Mouse (Mus musculus): ENCODE results near the gene Gimap8. TPM values are rescaled to one million over a fixed set of nuclear protein-coding genes. Genes with fewer than 3 reads are reported as not detected.
A peak's percentile ranks its signal among the peaks of the same experiment; 100 is the strongest.
"Not testable (repeated sequence)": the region's sequence is repeated elsewhere in the genome, so short reads cannot be mapped to it uniquely, and the experiment has no call there.

Gimap8 gene
- polyA plus RNA-seq, 2 experiments: 0.17 to 1.3 TPM

GRCm38 (mm10) chr6:48609512-48609911, 37.5 kb upstream of the Gimap8 start:
- DNase-seq (ENCODE audit: low read depth in 3 of 3, low spot score in 3 of 3): no peak
- Histone ChIP-seq H3K4me3 (ENCODE audit: insufficient read depth in 1 of 2, low read depth in 2 of 2, low read length in 2 of 2) (no peak overlapping the region), H3K27ac (no peak overlapping the region), H3K9me3 (ENCODE audit: control insufficient read depth, low read length) (no peaks in the 10 kb centered on the region), H3K9ac (replicated peaks) (no peak overlapping the region), H3K4me1 (replicated peaks; ENCODE audit: control insufficient read depth in 2 of 2, insufficient read depth in 2 of 2, low read length in 1 of 2) (no peaks in the 10 kb centered on the region), H3K4me2 (ENCODE audit: low read depth) (no peak overlapping the region), H3K27me3 (ENCODE audit: control insufficient read depth, insufficient read depth, low read length) (no peaks in the 10 kb centered on the region), H3K36me3 (replicated peaks; ENCODE audit: control insufficient read depth, insufficient read depth, low read depth) (no peaks in the 10 kb centered on the region)
- peak; percentile 62; the same call in 1 of the 2 replicates for ATAC-seq (ENCODE audit: insufficient read depth)
- WGBS (ENCODE audit: insufficient replicate concordance): 36% methylated on average over 7 of the region's 7 CpGs
- no peak for TF ChIP-seq CTCF (IDR thresholded peaks at IDR 0.05; ENCODE audit: low read depth)
- TF ChIP-seq EP300 (IDR thresholded peaks at IDR 0.05; ENCODE audit: low read depth): no peak

GRCm38 (mm10) chr6:48610657-48611056, 36.4 kb upstream of the Gimap8 start:
- H3K9me3 ChIP-seq (ENCODE audit: control insufficient read depth, low read length): no peaks in the 10 kb centered on the region
- 50% methylated on average over 3 of the region's 3 CpGs for WGBS (ENCODE audit: insufficient replicate concordance)

GRCm38 (mm10) chr6:48613464-48613863, 33.6 kb upstream of the Gimap8 start:
- ATAC-seq (ENCODE audit: insufficient read depth): no peak
- Histone ChIP-seq H3K4me1 (replicated peaks; ENCODE audit: control insufficient read depth in 2 of 2, insufficient read depth in 2 of 2, low read length in 1 of 2) (no peaks in the 10 kb centered on the region; a peak in 1 of 4 replicates), H3K27me3 (ENCODE audit: control insufficient read depth, insufficient read depth, low read length) (no peaks in the 10 kb centered on the region), H3K9ac (replicated peaks) (no peak overlapping the region), H3K36me3 (replicated peaks; ENCODE audit: control insufficient read depth, insufficient read depth, low read depth) (no peaks in the 10 kb centered on the region), H3K4me3 (ENCODE audit: insufficient read depth in 1 of 2, low read depth in 2 of 2, low read length in 2 of 2) (no peak overlapping the region), H3K4me2 (ENCODE audit: low read depth) (no peak overlapping the region), H3K9me3 (ENCODE audit: control insufficient read depth, low read length) (no peaks in the 10 kb centered on the region), H3K27ac (no peak overlapping the region)
- TF ChIP-seq CTCF (IDR thresholded peaks at IDR 0.05; ENCODE audit: low read depth) (no peak), EP300 (IDR thresholded peaks at IDR 0.05; ENCODE audit: low read depth) (no peak)
- 65% methylated on average over 4 of the region's 4 CpGs for WGBS (ENCODE audit: insufficient replicate concordance)
- no peak for DNase-seq (ENCODE audit: low read depth in 3 of 3, low spot score in 3 of 3)

More at GRCm38 (mm10) chr6:48610657-48611056, 36.4 kb upstream of the Gimap8 start:
- no peak for DNase-seq (ENCODE audit: low read depth in 3 of 3, low spot score in 3 of 3)
- Histone ChIP-seq H3K27ac (no peak overlapping the region), H3K4me1 (replicated peaks; ENCODE audit: control insufficient read depth in 2 of 2, insufficient read depth in 2 of 2, low read length in 1 of 2) (no peaks in the 10 kb centered on the region; a peak in 1 of 4 replicates), H3K4me3 (ENCODE audit: insufficient read depth in 1 of 2, low read depth in 2 of 2, low read length in 2 of 2) (no peak overlapping the region), H3K27me3 (ENCODE audit: control insufficient read depth, insufficient read depth, low read length) (no peaks in the 10 kb centered on the region), H3K36me3 (replicated peaks; ENCODE audit: control insufficient read depth, insufficient read depth, low read depth) (no peaks in the 10 kb centered on the region), H3K4me2 (ENCODE audit: low read depth) (no peak overlapping the region), H3K9ac (replicated peaks) (no peak overlapping the region)
- ATAC-seq (ENCODE audit: insufficient read depth): no peak
- TF ChIP-seq CTCF (IDR thresholded peaks at IDR 0.05; ENCODE audit: low read depth): no peak
- TF ChIP-seq EP300 (IDR thresholded peaks at IDR 0.05; ENCODE audit: low read depth): no peak

DNA sequence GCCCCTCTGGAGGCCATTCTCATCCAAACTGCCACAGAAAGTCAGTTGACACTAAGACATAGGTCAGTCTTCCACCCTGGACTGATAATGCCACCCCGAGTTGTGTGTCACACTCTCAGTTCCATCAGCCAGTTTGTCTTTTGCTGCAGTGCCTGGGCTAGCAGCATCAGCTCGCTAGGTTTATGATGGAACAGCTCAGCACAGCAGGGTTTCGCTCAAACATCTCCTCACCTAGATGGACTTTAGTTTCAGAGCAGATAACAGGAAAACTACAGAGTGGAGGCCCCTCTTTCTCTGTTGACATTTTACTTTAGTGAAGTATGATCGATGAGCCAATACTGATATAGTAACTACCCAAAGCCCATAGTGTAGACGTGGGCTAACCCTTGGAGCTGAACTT, 32.3 kb upstream of the Gimap8 start:
- Histone ChIP-seq H3K4me2 (ENCODE audit: low read depth) (no peak overlapping the region), H3K27ac (no peak overlapping the region), H3K4me1 (replicated peaks; ENCODE audit: control insufficient read depth in 2 of 2, insufficient read depth in 2 of 2, low read length in 1 of 2) (no peaks in the 10 kb centered on the region; a peak in 1 of 4 replicates), H3K4me3 (ENCODE audit: insufficient read depth in 1 of 2, low read depth in 2 of 2, low read length in 2 of 2) (no peak overlapping the region), H3K36me3 (replicated peaks; ENCODE audit: control insufficient read depth, insufficient read depth, low read depth) (no peaks in the 10 kb centered on the region), H3K27me3 (ENCODE audit: control insufficient read depth, insufficient read depth, low read length) (no peaks in the 10 kb centered on the region), H3K9me3 (ENCODE audit: control insufficient read depth, low read length) (no peaks in the 10 kb centered on the region), H3K9ac (replicated peaks) (no peak overlapping the region)
- TF ChIP-seq CTCF (IDR thresholded peaks at IDR 0.05; ENCODE audit: low read depth) (no peak), EP300 (IDR thresholded peaks at IDR 0.05; ENCODE audit: low read depth) (no peak)
- DNase-seq (ENCODE audit: low read depth in 3 of 3, low spot score in 3 of 3) (no peak), ATAC-seq (ENCODE audit: insufficient read depth) (no peak)
- WGBS (ENCODE audit: insufficient replicate concordance): 59% methylated on average over 5 of the region's 5 CpGs

DNA sequence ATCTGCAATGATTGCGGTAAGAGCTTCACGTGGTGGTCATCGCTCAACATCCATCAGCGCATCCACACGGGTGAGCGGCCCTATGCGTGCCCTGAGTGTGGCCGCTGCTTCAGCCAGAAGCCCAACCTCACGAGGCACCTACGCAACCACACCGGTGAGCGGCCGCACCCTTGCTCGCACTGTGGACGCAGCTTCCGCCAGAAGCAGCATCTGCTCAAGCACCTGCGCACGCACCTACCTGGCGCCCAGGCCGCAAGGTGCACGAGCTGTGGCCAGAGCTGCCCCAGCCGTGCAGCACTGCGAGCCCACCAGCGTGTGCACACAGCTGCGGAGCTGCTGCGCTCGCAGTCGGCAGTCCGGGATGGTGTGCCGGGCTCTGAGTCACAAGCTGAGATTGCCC, 27.0 kb upstream of the Gimap8 start:
- TF ChIP-seq CTCF (IDR thresholded peaks at IDR 0.05; ENCODE audit: low read depth) (no peak), EP300 (IDR thresholded peaks at IDR 0.05; ENCODE audit: low read depth) (no peak)
- no peak overlapping the region for H3K4me2 ChIP-seq (ENCODE audit: low read depth)
- no peak overlapping the region for H3K9ac ChIP-seq (replicated peaks)
- H3K9me3 ChIP-seq (ENCODE audit: control insufficient read depth, low read length): no peaks in the 10 kb centered on the region
- no peaks in the 10 kb centered on the region for H3K27me3 ChIP-seq (ENCODE audit: control insufficient read depth, insufficient read depth, low read length)
- ATAC-seq (ENCODE audit: insufficient read depth): no peak
- DNase-seq (ENCODE audit: low read depth in 3 of 3, low spot score in 3 of 3): no peak
- 90% methylated on average over 30 of the region's 30 CpGs for WGBS (ENCODE audit: insufficient replicate concordance)
- no peaks in the 10 kb centered on the region for H3K36me3 ChIP-seq (replicated peaks; ENCODE audit: control insufficient read depth, insufficient read depth, low read depth)
- H3K4me1 ChIP-seq (replicated peaks; ENCODE audit: control insufficient read depth in 2 of 2, insufficient read depth in 2 of 2, low read length in 1 of 2): no peaks in the 10 kb centered on the region; a peak in 1 of 4 replicates
- no peak overlapping the region for H3K4me3 ChIP-seq (ENCODE audit: insufficient read depth in 1 of 2, low read depth in 2 of 2, low read length in 2 of 2)
- H3K27ac ChIP-seq: no peak overlapping the region

- WGBS (ENCODE audit: insufficient replicate concordance): 66% methylated on average over 8 of the region's 8 CpGs
- H3K9ac ChIP-seq (replicated peaks); H3K36me3 ChIP-seq (replicated peaks; ENCODE audit: control insufficient read depth, insufficient read depth, low read depth); H3K27me3 ChIP-seq (ENCODE audit: control insufficient read depth, insufficient read depth, low read length); H3K4me2 ChIP-seq (ENCODE audit: low read depth); H3K4me3 ChIP-seq (ENCODE audit: insufficient read depth in 1 of 2, low read depth in 2 of 2, low read length in 2 of 2); ATAC-seq (ENCODE audit: insufficient read depth); H3K27ac ChIP-seq; H3K9me3 ChIP-seq (ENCODE audit: control insufficient read depth, low read length); DNase-seq (ENCODE audit: low read depth in 3 of 3, low spot score in 3 of 3); H3K4me1 ChIP-seq (replicated peaks; ENCODE audit: control insufficient read depth in 2 of 2, insufficient read depth in 2 of 2, low read length in 1 of 2): not testable (repeated sequence)
Measured at GRCm38 (mm10) chr6:48622186-48622843, 24.7 kb upstream of the Gimap8 start.
